Mouse (Mus musculus) intestine, embryonic 14.5 days (tissue): ENCODE measurements around the gene Tmem86a. TPM values are rescaled to one million over a fixed set of nuclear protein-coding genes. Genes with fewer than 3 reads are reported as not detected.

Source experiments
- ATAC-seq: fragments of 200-750 bp; cut with Nextera tagmentation; replicated peaks from 2 replicates; pipeline ENCODE4 v1.8.0; 2017; ENCODE audit warnings: low read depth, moderate number of reproducible peaks, moderate TSS enrichment, moderate library complexity; ENCODE audit not compliant: low FRiP score, low TSS enrichment
- DNase-seq: peaks from one replicate; pipeline ENCODE4 v3.0.0-alpha.2; 2018; ENCODE audit warnings: low spot score
- H3K27ac ChIP-seq: fragments of 300-500 bp; sonication (generic); 2 replicates; pipeline ENCODE4 v1.5.1; 2014; ENCODE audit warnings: low read depth, mild to moderate bottlenecking, control low read depth
- H3K27me3 ChIP-seq: fragments of 300-500 bp; sonication (generic); replicated peaks from 2 replicates; pipeline ENCODE4 v1.6.1; 2014; ENCODE audit warnings: low read length, control low read depth; ENCODE audit not compliant: control insufficient read depth, insufficient read depth
- H3K36me3 ChIP-seq: fragments of 300-500 bp; sonication (generic); 2 replicates; pipeline ENCODE4 v1.6.1; 2014; ENCODE audit warnings: low read length, control low read depth; ENCODE audit not compliant: control insufficient read depth, insufficient read depth
- H3K4me1 ChIP-seq: fragments of 300-500 bp; sonication (generic); replicated peaks from 2 replicates; pipeline ENCODE4 v1.6.1; 2014; ENCODE audit warnings: low read length, control low read depth, mixed read lengths; ENCODE audit not compliant: control insufficient read depth, insufficient read depth
- H3K4me2 ChIP-seq: fragments of 300-500 bp; sonication (generic); 2 replicates; pipeline ENCODE4 v1.6.1; 2014; ENCODE audit warnings: low read length
- H3K4me3 ChIP-seq: fragments of 300-500 bp; sonication (generic); 2 replicates; pipeline ENCODE4 v1.5.1; 2014; ENCODE audit warnings: low read depth, low read length, control low read depth, mixed read lengths
- H3K9ac ChIP-seq: fragments of 300-500 bp; sonication (generic); 2 replicates; pipeline ENCODE4 v1.6.1; 2014; ENCODE audit warnings: mild to moderate bottlenecking, low read length
- H3K9me3 ChIP-seq: fragments of 300-500 bp; sonication (generic); 2 replicates; pipeline ENCODE4 v1.6.1; 2016; ENCODE audit warnings: low read length, control low read depth; ENCODE audit not compliant: control insufficient read depth
- WGBS: fragments of 180-500 bp; shearing (Covaris S2); extraction: QIAGEN DNeasy Blood & Tissue Kit; methylation state at CpG from one replicate; pipeline ENCODE4 v1.1.7; 2014; 5-methylcytosine and 5-hydroxymethylcytosine counted together
- microRNA-seq: library from miRNA; unstranded; fragments of <30 nt; microRNA quantifications from one replicate; pipeline ENCODE4, GENCODE M21; 2016
- polyA plus RNA-seq: library from polyadenylated mRNA; unstranded; fragments of >200 nt; fragmentation: Nextera tagmentation; extraction: Ambion mirVana; gene quantifications from 2 replicates; pipeline ENCODE4 v1.2.1, GENCODE M21; 2014

Gene Tmem86a
- polyA plus RNA-seq, 1 experiment from 2014 or later: 31.4 TPM

DNA sequence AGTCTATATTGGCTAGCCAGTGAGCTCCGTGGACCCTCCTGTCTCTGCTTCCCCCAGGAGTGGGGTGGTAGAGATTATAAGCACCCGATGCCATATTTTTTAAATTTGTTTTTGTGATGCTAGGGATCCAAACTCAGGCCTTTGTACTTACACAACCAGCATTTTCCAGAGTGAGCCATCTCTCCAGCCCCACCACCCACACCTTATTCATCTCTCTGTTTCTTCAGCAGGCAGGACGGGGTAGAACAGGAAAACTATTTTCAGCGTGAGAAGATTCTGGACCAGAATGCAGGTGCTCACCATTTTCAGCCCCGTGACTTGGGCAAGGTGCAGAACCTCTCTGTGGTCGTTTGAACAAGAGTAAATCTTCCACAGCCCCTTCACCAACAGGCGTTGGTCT, 48.9 kb downstream of the Tmem86a start:
- WGBS: 83% methylated on average over 7 of the region's 7 CpGs
- Histone ChIP-seq H3K9me3 (no peaks in the 10 kb centered on the region), H3K4me2 (no peak overlapping the region), H3K27ac (no peak overlapping the region), H3K36me3 (no peaks in the 10 kb centered on the region), H3K9ac (no peak overlapping the region), H3K4me1 (no peaks in the 10 kb centered on the region), H3K27me3 (no peaks in the 10 kb centered on the region), H3K4me3 (no peak overlapping the region)
- ATAC-seq (no peak), DNase-seq (no peak)

DNA sequence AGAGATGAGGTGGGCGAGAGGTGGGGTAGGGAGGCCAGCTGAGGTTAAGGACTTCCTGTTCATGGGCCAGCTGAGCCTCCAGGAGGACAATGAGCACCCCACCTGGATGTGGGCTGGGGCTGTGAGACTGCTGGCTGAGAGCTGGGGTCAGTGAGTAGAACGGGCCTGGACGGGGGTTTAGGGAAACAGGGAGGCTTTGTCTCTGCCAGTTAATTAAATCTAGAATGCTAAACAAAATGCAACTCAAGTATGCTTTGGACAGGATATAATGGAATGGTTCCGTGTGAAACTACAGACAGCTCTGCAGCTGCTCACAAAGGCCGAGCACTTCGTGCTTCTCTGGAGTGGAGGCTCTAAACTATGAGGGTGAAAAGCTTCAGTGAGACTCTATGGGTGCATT, 50.2 kb downstream of the Tmem86a start:
- Histone ChIP-seq H3K27ac (no peak overlapping the region), H3K27me3 (no peaks in the 10 kb centered on the region), H3K9ac (no peak overlapping the region), H3K4me1 (no peaks in the 10 kb centered on the region), H3K9me3 (no peaks in the 10 kb centered on the region), H3K4me3 (no peak overlapping the region), H3K4me2 (no peak overlapping the region), H3K36me3 (no peaks in the 10 kb centered on the region)
- 71% methylated on average over 6 of the region's 6 CpGs for WGBS
- no peak for DNase-seq
- ATAC-seq: no peak

DNA sequence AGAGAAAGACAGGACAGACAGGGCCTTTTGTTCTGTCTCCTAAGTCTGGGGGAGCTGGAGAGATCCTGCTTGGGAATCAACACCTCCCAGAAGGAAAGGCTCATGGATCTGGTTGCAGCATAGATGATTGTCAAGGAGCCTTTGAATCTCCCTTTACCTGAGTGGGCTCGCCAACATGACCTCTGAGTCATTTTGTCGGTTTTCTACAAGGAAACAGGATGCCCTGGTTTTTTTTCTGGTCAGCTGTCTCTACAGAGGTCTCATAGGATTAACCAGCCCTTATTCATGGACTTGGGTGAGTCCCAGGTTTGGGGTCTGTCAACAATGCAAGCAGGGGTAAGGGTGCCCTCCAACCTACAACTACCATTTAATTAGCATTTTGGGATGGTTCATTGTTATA, 52.6 kb downstream of the Tmem86a start:
- no peaks in the 10 kb centered on the region for H3K27me3 ChIP-seq
- DNase-seq (no peak), ATAC-seq (no peak)
- no peak overlapping the region for H3K9ac ChIP-seq
- 61% methylated on average over 2 of the region's 2 CpGs for WGBS
- H3K4me3 ChIP-seq: no peak overlapping the region
- H3K36me3 ChIP-seq: no peaks in the 10 kb centered on the region
- H3K9me3 ChIP-seq: no peaks in the 10 kb centered on the region
- H3K4me1 ChIP-seq: no peaks in the 10 kb centered on the region
- H3K27ac ChIP-seq: no peak overlapping the region
- no peak overlapping the region for H3K4me2 ChIP-seq

DNA sequence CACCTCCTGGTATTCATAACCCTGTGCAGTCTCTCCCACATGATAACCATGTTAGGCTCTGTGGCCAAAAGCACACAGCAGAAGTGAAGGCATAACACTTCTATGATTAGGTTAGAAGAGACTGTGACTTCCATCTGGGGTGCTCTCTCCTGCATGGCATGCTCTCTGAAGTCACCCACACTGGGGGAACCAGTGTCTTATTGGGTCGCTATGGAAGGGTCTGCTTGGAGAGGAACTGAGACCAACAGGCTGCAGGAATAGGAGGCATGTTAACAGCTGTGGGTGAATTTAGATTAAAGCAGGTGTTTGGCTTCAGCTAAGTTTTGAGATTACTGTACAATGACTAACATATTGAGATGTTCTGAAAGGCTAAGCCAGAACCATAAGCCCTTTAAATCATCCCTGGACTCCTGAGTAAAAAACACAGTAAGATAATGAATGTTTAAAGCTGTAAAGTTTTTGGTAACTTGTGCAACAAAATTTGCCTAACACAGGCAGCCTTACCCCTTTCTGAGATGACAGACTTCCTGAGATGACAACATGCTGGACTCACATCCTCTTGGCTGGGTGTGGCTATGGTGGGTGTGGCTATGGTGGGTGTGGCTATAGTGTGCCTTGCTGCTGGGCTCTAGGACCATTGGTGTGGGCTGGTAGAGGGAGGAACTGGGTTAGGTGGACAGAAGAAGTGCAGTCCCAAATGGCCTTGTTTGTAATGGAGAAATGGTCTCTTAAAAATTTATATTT, 53.4 kb downstream of the Tmem86a start:
- no peaks in the 10 kb centered on the region for H3K27me3 ChIP-seq
- no peak overlapping the region for H3K4me2 ChIP-seq
- no peaks in the 10 kb centered on the region for H3K36me3 ChIP-seq
- no peaks in the 10 kb centered on the region for H3K9me3 ChIP-seq
- 67% methylated on average over 1 of the region's 1 CpGs for WGBS
- no peak overlapping the region for H3K9ac ChIP-seq
- ATAC-seq (no peak), DNase-seq (no peak)
- no peak overlapping the region for H3K27ac ChIP-seq
- no peaks in the 10 kb centered on the region for H3K4me1 ChIP-seq
- no peak overlapping the region for H3K4me3 ChIP-seq

Small RNA genes lying within 50 kb of the gene (microRNA-seq; reads per million reads assigned to microRNA genes)
- gene Mir7056: not detected

Other genes with a start within 250 kb of the Tmem86a start
- gene Ldha, start 209.1 kb upstream of the Tmem86a start, polyA plus RNA-seq: 2,451 TPM in 2 replicates
- not detected in 2 replicates for gene Ldhc, start 189.4 kb upstream of the Tmem86a start, polyA plus RNA-seq
- gene Tsg101, start 130.6 kb upstream of the Tmem86a start, polyA plus RNA-seq: 165 and 174 TPM in 2 replicates
- 11.4 and 12.6 TPM in 2 replicates for gene Uevld, start 92.1 kb upstream of the Tmem86a start, polyA plus RNA-seq
- not detected in 2 replicates for gene Gm9999, start 67.0 kb upstream of the Tmem86a start, polyA plus RNA-seq
- 17.6 and 18.0 TPM in 2 replicates for gene Spty2d1, start 42.2 kb upstream of the Tmem86a start, polyA plus RNA-seq
- gene Ptpn5, start 83.1 kb downstream of the Tmem86a start, polyA plus RNA-seq: 2.1 and 2.3 TPM in 2 replicates
- not detected in 2 replicates for gene Mrgpra6, start 154.3 kb downstream of the Tmem86a start, polyA plus RNA-seq
- gene Mrgpra9, start 202.2 kb downstream of the Tmem86a start, polyA plus RNA-seq: not detected in 2 replicates